Mouse (Mus musculus) retina, embryonic 14.5 days (tissue): ENCODE data around the gene Gab2.

Experiments used
- DNase-seq: peaks from one replicate; pipeline ENCODE4 v3.0.0-alpha.2; 2015; ENCODE audit warnings: low spot score

The Gab2 gene

GRCm38 (mm10) chr7:97262541-97262940 is 181.2 kb downstream of the Gab2 start:
- DNase-seq, result no peak

GRCm38 (mm10) chr7:97270367-97270766 is 189.0 kb downstream of the Gab2 start:
- no peak for DNase-seq

DNA sequence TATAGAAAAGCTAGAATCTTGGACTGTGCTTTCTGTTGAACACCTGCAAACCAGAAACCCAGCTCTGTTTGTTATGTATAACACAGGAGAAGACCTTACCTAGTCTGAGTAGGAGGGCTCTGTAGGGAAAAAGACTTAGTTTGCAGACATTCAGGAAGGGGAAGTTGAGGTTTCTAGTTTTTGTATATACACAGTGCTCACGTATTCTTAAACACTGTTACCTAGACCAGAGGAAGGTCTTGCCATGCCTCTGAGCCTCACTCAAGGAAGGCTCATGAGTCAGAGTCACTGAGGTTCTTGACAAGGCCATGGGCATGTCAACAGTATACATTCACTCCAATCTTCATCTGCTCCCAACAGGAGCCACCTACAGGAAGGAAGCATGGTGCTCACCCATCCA is 189.7 kb downstream of the Gab2 start:
- DNase-seq, result no peak

DNA sequence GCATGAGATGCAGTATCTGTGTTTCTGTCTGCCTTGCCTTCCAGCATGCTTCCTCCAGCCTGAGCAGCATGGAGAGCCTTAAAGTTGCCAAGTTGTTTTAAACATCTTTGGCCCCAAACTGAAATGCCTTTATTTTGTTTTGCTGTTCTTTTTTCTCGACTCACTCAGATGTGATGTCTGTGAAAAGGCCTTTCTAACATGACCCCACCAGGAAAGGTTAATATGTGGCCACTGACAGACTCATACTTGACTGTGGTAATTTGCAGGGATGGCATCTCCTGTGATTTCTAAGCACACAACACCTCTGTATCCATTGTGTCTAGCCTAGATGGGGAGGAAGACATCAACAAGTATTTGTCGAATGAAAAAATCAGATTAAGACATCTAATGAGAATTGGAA is 215.6 kb downstream of the Gab2 start:
- no peak for DNase-seq

- peak; percentile 85 for DNase-seq
Observed at GRCm38 (mm10) chr7:97297466-97297865, 216.1 kb downstream of the Gab2 start.

- DNase-seq, result no peak
Observed at GRCm38 (mm10) chr7:97298279-97298678, 216.9 kb downstream of the Gab2 start.

- DNase-seq, result no peak
Observed at GRCm38 (mm10) chr7:97298943-97299342, 217.6 kb downstream of the Gab2 start.

- no peak for DNase-seq
Observed at GRCm38 (mm10) chr7:97300914-97301313, 219.5 kb downstream of the Gab2 start.

GRCm38 (mm10) chr7:97301321-97301720 is 219.9 kb downstream of the Gab2 start:
- no peak for DNase-seq

DNA sequence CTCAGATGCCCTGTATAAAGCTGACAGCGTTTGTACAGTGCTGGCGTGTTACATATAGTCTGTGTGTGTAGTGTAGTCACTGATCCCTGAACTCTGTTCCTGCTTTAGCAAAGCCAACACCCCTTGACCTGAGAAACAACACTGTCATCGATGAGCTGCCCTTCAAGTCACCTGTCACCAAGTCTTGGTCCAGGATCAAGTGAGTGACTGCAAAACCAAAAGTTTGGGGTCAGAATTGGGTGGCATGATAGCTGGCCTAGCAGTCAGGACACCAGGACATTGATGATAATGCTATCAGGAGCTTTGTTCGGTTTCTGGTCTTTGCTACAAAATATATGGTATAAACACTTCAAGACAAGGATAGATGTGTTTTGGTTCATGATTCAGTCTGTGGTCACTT is 220.9 kb downstream of the Gab2 start:
- no peak for DNase-seq

DNA sequence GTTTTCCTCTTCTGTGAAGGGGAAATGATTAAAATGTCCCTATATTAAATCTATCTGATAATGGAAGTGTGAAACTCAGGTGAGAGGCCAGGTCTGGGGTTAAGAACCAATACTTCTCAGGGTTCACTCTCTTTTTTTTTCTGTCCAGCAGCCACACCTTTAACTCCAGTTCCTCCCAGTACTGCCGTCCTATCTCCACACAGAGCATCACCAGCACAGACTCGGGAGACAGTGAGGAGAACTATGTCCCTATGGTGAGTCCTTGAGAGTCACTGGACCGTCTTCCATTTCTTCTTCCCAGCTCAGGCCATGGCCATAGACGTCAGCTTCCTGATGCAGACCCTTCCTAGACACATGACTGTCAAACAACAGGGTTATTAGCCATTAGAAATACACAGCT is 221.5 kb downstream of the Gab2 start:
- no peak for DNase-seq

- DNase-seq, result no peak
Observed at GRCm38 (mm10) chr7:97303614-97304013, 222.2 kb downstream of the Gab2 start.

DNA sequence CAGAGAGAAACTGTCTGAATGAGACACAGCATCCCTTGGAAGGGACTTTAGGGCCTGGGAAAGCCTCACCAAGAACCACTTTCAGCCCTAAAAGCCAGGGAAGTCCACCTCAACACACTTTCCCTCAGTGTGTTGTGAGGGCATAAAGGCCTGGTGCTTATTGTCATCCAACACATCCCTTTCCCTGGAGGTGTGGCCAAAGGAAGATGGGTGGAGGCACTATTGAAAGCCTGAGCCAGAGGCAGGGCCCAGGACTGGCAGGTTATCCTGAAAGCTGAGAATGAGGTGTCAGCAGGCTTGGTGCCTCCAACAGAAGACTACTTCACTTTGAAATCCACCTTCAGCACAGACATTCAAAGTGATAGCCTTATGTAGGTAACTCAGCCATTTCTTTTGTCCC is 223.1 kb downstream of the Gab2 start:
- DNase-seq, result no peak

- DNase-seq, result no peak
Observed at GRCm38 (mm10) chr7:97305206-97305605, 223.8 kb downstream of the Gab2 start.

- DNase-seq, result no peak
Observed at GRCm38 (mm10) chr7:97306813-97307212, 225.4 kb downstream of the Gab2 start.

GRCm38 (mm10) chr7:97307546-97307945 is 226.2 kb downstream of the Gab2 start:
- DNase-seq, result no peak

DNA sequence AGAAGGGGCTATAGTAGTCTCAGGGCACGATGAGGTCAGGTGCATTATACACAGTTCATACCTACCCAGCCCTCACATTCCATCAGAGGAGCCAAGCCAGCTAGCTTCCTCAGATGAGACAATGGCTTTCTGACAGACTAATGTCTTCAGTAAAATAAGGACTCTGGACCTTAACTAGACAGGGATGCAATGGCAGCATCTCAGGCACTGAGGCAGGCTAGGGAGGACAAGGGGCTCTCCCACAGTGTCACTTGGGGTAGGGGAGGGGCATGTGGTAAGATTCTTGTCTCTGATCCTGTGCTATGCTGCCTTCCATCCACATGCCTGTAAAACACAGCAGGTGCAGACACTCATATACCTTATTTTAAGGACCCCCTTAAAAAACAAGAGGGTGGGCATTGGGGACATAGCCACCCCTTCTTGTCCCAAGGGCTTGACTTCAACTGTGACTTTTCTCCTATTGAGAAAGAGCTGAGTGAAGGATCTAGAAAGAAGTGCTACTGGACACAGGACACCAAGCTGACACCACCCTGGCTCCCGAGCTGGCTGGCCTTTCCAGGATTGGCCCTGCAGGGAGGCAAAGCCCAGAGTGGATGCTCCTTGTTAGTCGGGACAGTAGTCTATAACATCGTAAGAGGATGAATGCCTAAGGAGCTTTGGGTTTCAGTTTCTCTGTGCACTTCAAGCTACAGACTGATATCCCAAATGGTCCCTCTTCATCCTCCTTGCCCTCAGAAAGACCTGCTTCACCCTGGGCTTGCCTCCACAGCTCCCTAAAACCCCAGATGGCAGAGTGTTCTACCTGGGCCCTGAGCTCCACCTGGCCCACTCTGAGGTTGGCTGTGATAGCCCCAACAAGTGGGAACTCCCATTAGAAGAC is 228.3 kb downstream of the Gab2 start:
- DNase-seq, result no peak

- no peak for DNase-seq
Observed at GRCm38 (mm10) chr7:97310341-97310635, 228.9 kb downstream of the Gab2 start.

DNA sequence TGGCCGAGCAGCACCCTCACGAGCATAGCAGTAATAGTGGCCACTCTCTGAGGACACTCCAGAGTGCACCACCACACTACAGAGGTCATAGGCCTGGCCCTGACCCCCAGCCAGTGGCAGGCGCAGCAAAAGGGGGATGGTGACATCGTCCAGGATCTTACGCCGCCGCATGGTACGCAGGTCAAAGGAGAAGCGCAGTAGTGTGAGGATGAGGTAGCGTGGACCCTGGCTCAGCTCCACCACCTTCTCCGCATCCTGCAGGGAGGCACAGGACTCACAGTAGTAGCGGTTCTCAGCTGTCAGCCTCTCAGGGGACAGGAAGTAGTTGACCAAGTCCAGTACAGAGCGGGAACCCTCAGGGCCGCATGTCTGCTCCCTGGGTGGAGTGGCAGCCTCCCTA is 230.2 kb downstream of the Gab2 start:
- DNase-seq, result no peak

DNA sequence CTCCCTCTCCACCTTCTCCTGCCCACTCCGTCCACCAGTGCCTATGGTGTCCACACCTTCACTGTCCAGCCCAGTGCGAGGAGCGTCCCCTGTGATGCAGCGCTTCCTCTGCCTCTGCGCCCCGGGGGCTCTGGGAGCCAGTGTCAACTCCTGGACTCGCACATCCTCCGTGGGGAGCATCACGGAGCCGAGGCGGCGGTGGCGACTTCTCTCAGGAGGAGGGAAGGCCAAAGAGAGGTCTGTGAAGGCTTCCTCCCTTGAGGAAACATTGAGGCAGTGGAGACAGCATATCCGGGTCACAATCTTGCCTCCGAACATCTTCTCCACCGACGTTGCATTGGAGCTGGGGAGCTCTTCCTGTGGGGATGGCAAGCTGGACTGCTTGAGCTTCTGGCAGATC is 230.8 kb downstream of the Gab2 start:
- no peak for DNase-seq

- no peak for DNase-seq
Observed at GRCm38 (mm10) chr7:97312856-97313255, 231.5 kb downstream of the Gab2 start.

DNA sequence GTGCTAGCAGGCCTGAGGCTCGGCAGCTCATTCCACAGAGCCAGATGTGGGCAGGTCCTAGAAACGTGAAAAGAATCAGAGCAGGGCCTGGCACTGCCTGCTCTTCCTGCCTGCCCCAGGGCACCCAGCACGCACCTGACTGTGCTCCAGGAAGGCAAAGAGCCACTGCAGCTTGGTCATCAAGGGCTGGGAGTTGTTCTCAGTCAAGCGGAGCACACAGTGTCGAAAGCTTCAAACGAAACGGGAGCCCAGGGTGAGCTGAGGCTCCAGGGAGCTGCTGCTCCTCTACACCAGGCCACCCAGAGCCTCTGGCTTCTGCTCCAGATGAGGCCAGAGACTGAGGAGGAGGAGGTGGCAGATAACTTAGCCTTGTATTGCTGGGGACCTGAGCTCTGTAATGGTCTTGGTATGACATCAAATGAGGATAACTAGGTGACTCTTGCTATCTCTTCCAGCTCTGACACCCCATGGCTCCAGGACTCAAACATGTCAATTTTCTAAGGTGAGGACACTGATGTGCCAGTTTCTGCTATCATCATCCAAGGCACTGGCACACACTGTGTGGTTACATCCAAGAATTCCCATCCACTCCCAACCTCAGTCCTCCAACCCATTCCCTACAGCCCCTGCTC is 232.1 kb downstream of the Gab2 start:
- DNase-seq, result no peak

- DNase-seq, result no peak
Observed at GRCm38 (mm10) chr7:97314646-97315045, 233.3 kb downstream of the Gab2 start.

DNA sequence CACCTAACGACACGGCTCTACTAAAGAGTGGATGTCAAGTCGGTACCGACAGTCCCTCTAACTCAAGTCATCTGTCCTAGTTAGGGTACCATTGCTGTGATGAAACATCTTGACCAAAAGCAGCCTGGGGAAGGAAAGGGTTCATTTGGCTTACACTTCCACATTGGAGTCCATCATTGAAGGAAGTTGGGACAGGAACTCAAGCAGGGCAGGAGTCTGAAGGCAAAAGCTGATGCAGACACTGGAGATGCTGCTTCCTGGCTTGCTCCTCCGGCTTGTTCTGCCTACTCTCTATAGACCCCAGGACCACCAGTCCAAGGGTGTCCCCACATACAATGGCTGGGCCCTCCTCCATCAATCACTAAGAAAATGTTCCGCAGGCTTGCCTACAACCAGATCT is 234.3 kb downstream of the Gab2 start:
- DNase-seq, result no peak
